Mouse (Mus musculus) cerebellum, adult 2 months (tissue): Measurements from ENCODE around the gene Tpk1.

ENCODE experiments used
- CTCF ChIP-seq: fragments of 200-500 bp; IDR thresholded peaks from 2 replicates; pipeline ENCODE4 v1.5.1; 2011; ENCODE audit warnings: low read depth, mild to moderate bottlenecking, control low read depth, low read length, moderate library complexity, borderline replicate concordance; ENCODE audit not compliant: insufficient read depth
- POLR2A ChIP-seq: fragments of 200-500 bp; IDR thresholded peaks from 2 replicates; pipeline ENCODE4 v1.6.1; 2011; ENCODE audit warnings: low read length, control low read depth, borderline replicate concordance; ENCODE audit not compliant: insufficient read depth

DNA sequence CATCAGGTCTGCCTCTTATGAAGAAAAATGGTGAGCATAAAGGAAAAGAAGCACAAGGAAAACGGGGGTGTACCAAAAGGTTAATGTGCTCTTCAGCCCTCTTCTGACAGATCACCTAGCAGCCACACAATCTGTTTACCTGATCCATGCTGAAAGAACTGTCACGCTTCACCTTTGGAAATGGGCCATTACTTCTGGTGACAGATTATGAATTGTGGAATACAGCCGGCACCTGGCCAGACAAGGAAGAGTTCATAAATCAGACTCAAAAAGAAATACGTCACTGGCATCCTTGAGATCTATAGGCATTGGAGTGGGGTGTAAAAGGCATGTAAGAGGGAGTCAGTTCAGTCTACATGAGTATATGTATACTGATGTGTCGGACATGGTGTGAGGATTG is 292.9 kb downstream of the Tpk1 start:
- TF ChIP-seq CTCF: no peak
- no peak for TF ChIP-seq POLR2A
